Mouse (Mus musculus) layer of hippocampus, adult 8-10 months (tissue): ENCODE measurements around the gene Gprin1. TPM values are rescaled to one million over a fixed set of nuclear protein-coding genes. Genes with fewer than 3 reads are reported as not detected.

Experiments used
- DNase-seq, 2 experiments: peaks; one replicate each; pipeline ENCODE4 v3.0.0; 2022; ENCODE audit warnings: low spot score in 2 of 2
- total RNA-seq, 4 experiments: library from RNA; stranded (reverse); gene quantifications; 2 replicates each; pipeline ENCODE4 v1.2.4; 2022

Gene Gprin1
- total RNA-seq, 4 experiments from 2014 or later, result 123 to 141 (median 132) TPM

- DNase-seq, result peak; percentile 90 to 91
These were observed 10.6 kb upstream of the Gprin1 start for GRCm38 (mm10) chr13:54760164-54760795.

GRCm38 (mm10) chr13:54759496-54759895 is 9.8 kb upstream of the Gprin1 start:
- peak in 1 of 2 experiments; percentile 22 for DNase-seq

GRCm38 (mm10) chr13:54758756-54759470 is 9.2 kb upstream of the Gprin1 start:
- peak in 1 of 2 experiments; percentile 13 for DNase-seq

GRCm38 (mm10) chr13:54758045-54758755 is 8.5 kb upstream of the Gprin1 start:
- DNase-seq, result peak; percentile 89 to 90

- no peak for DNase-seq
These were observed 7.6 kb upstream of the Gprin1 start for GRCm38 (mm10) chr13:54757093-54757830.

- DNase-seq, result peak in 1 of 2 experiments; percentile 7
These were observed 6.6 kb upstream of the Gprin1 start for GRCm38 (mm10) chr13:54756156-54756712.

GRCm38 (mm10) chr13:54755201-54755830 is 5.6 kb upstream of the Gprin1 start:
- DNase-seq, result peak in 1 of 2 experiments; percentile 48

GRCm38 (mm10) chr13:54754169-54755080 is 4.8 kb upstream of the Gprin1 start:
- peak in 1 of 2 experiments; percentile 20 for DNase-seq

- DNase-seq, result no peak
These were observed 4.1 kb upstream of the Gprin1 start for GRCm38 (mm10) chr13:54753733-54754132.

GRCm38 (mm10) chr13:54752656-54753055 is 3.0 kb upstream of the Gprin1 start:
- DNase-seq, result peak; percentile 91 to 92

GRCm38 (mm10) chr13:54750699-54751098 is 1.0 kb upstream of the Gprin1 start:
- no peak for DNase-seq

GRCm38 (mm10) chr13:54749061-54749863 is 412 bp downstream of the Gprin1 start:
- peak in 1 of 2 experiments; percentile 20 for DNase-seq

GRCm38 (mm10) chr13:54748721-54749060 is 983 bp downstream of the Gprin1 start:
- peak in 1 of 2 experiments; percentile 8 for DNase-seq

- DNase-seq, result peak in 1 of 2 experiments; percentile 15
These were observed 1.5 kb downstream of the Gprin1 start for GRCm38 (mm10) chr13:54748190-54748589.

GRCm38 (mm10) chr13:54746896-54747295 is 2.8 kb downstream of the Gprin1 start:
- DNase-seq, result no peak

GRCm38 (mm10) chr13:54746110-54746509 is 3.6 kb downstream of the Gprin1 start:
- peak in 1 of 2 experiments; percentile 7 for DNase-seq

- DNase-seq, result no peak
These were observed 11.5 kb downstream of the Gprin1 start for GRCm38 (mm10) chr13:54738213-54738601.

GRCm38 (mm10) chr13:54737488-54738212 is 12.0 kb downstream of the Gprin1 start:
- DNase-seq, result no peak
